Mouse (Mus musculus) embryonic facial prominence, embryonic 14.5 days (tissue): ENCODE data around the gene Gm20695. TPM values are rescaled to one million over a fixed set of nuclear protein-coding genes. Genes with fewer than 3 reads are reported as not detected.

Experiments
- ATAC-seq: fragments of 200-750 bp; cut with Nextera tagmentation; 2 replicates; pipeline ENCODE4 v1.8.0; 2017; ENCODE audit warnings: low read depth, moderate number of reproducible peaks, moderate TSS enrichment
- DNase-seq: peaks from one replicate; pipeline ENCODE4 v3.0.0-alpha.2; 2015; ENCODE audit warnings: low spot score
- H3K27ac ChIP-seq: fragments of 300-500 bp; sonication (generic); replicated peaks from 2 replicates; pipeline ENCODE4 v1.5.1; 2014; ENCODE audit warnings: low read depth, mild to moderate bottlenecking, low read length, moderate library complexity
- H3K27me3 ChIP-seq: fragments of 300-500 bp; sonication (generic); replicated peaks from 2 replicates; pipeline ENCODE4 v1.6.1; 2014; ENCODE audit warnings: low read length; ENCODE audit not compliant: control insufficient read depth, insufficient read depth
- H3K36me3 ChIP-seq: fragments of 300-500 bp; sonication (generic); 2 replicates; pipeline ENCODE4 v1.6.1; 2014; ENCODE audit warnings: low read length, mixed read lengths; ENCODE audit not compliant: control insufficient read depth, insufficient read depth
- H3K4me1 ChIP-seq: fragments of 300-500 bp; sonication (generic); 2 replicates; pipeline ENCODE4 v1.6.1; 2014; ENCODE audit warnings: antibody characterized with exemption, low read length; ENCODE audit not compliant: control insufficient read depth, insufficient read depth
- H3K4me2 ChIP-seq: fragments of 300-500 bp; sonication (generic); 2 replicates; pipeline ENCODE4 v1.6.1; 2014; ENCODE audit warnings: low read depth, mild to moderate bottlenecking, low read length, moderate library complexity, mixed read lengths
- H3K4me3 ChIP-seq: fragments of 300-500 bp; sonication (generic); 2 replicates; pipeline ENCODE4 v1.5.1; 2014; ENCODE audit warnings: low read depth, mild to moderate bottlenecking, low read length
- H3K9ac ChIP-seq: fragments of 300-500 bp; sonication (generic); 2 replicates; pipeline ENCODE4 v1.6.1; 2014; ENCODE audit warnings: low read depth, mild to moderate bottlenecking, low read length, moderate library complexity, mixed read lengths
- H3K9me3 ChIP-seq: fragments of 300-500 bp; sonication (generic); 2 replicates; pipeline ENCODE4 v1.6.1; 2016; ENCODE audit warnings: low read length; ENCODE audit not compliant: control insufficient read depth
- WGBS: fragments of 180-500 bp; shearing (Covaris S2); extraction: QIAGEN DNeasy Blood & Tissue Kit; methylation state at CpG from one replicate; pipeline ENCODE4 v1.1.7; 2014; 5-methylcytosine and 5-hydroxymethylcytosine counted together
- microRNA-seq: library from miRNA; unstranded; fragments of <30 nt; microRNA quantifications from one replicate; pipeline ENCODE4, GENCODE M21; 2016; ENCODE audit warnings: borderline number of aligned reads
- polyA plus RNA-seq: library from polyadenylated mRNA; unstranded; fragments of >200 nt; fragmentation: Nextera tagmentation; extraction: Ambion mirVana; gene quantifications from 2 replicates; pipeline ENCODE4 v1.2.1, GENCODE M21; 2014

Gm20695 gene
- polyA plus RNA-seq, 1 experiment from 2014 or later, result 3.0 TPM

DNA sequence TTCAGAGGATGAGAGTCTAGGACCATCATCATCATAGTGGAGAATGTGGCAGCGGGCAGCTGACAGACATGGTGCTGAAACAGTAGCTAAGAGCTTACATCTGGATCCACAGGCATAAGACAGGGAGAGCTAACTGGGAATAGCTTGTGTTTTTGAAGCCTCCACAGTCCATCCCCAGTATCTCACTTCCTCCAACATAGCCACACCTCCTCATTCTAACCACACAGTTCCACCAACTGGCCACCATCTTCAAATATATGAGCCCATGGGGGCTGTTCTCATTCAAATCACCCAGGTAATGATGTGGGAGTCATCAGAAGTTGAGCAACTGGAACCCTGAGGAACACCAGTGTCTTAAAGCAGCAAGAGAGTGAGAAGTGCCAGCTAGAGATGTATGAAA, 66.7 kb downstream of the Gm20695 start:
- no peak overlapping the region for H3K9ac ChIP-seq
- no peak for ATAC-seq
- no peak overlapping the region for H3K4me3 ChIP-seq
- H3K4me1 ChIP-seq, result no peaks in the 10 kb centered on the region
- no peak overlapping the region for H3K4me2 ChIP-seq
- no peaks in the 10 kb centered on the region for H3K27me3 ChIP-seq
- no peak for DNase-seq
- H3K27ac ChIP-seq, result no peak overlapping the region
- H3K36me3 ChIP-seq, result no peaks in the 10 kb centered on the region
- 93% methylated on average over 1 of the region's 1 CpGs for WGBS
- H3K9me3 ChIP-seq, result no peaks in the 10 kb centered on the region

DNA sequence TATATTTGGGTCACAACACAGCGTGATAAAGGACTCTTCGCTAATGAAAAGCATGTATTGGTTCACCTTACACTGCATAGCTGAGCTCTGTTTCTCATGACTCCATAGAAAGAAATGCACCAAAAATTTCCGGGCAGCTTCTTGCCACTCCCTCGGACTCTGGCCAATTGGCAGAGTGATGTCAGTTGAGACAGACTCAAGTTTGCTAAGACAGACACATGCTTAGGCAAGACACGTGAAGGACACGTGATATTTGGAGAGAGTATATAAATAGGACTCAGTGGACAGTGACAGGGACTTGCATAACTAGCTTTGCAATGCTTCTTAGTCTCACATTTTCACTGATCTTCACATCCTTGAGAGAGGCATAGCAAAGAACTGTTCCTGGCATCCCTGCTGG, 71.9 kb downstream of the Gm20695 start:
- no peak overlapping the region for H3K4me3 ChIP-seq
- no peaks in the 10 kb centered on the region for H3K9me3 ChIP-seq
- peak; percentile 7 for DNase-seq
- ATAC-seq, result no peak
- WGBS, result 80% methylated on average over 6 of the region's 6 CpGs
- no peaks in the 10 kb centered on the region for H3K27me3 ChIP-seq
- H3K4me1 ChIP-seq, result no peaks in the 10 kb centered on the region
- no peak overlapping the region for H3K27ac ChIP-seq
- no peak overlapping the region for H3K9ac ChIP-seq
- no peaks in the 10 kb centered on the region for H3K36me3 ChIP-seq
- H3K4me2 ChIP-seq, result no peak overlapping the region

DNA sequence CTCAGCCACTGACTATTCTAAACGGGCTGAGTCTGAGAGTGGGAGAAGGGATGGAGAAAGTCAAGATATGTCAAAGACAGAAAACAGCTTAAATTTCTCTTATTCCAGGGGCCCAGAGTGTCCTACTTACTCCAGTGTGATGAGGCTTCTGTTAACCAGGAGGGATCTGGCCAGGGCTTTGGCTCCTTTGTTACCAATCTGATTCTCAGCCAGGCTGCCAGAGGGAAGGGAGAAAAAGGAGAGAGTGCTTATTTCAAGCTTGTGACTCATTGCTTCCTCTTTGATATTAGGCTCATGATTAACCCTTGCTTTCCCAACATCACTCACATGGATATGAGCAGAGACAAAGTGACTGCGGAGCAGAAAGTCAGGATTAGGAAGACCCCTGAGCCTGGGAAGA, 74.8 kb downstream of the Gm20695 start:
- no peak for DNase-seq
- Histone ChIP-seq H3K27me3 (no peaks in the 10 kb centered on the region), H3K4me3 (no peak overlapping the region), H3K4me1 (no peaks in the 10 kb centered on the region), H3K9ac (no peak overlapping the region), H3K27ac (no peak overlapping the region), H3K9me3 (no peaks in the 10 kb centered on the region), H3K36me3 (no peaks in the 10 kb centered on the region), H3K4me2 (no peak overlapping the region)
- no peak for ATAC-seq
- 63% methylated on average over 2 of the region's 2 CpGs for WGBS

GRCm38 (mm10) chr16:3964990-3965389, 80.5 kb downstream of the Gm20695 start:
- H3K36me3 ChIP-seq, result no peaks in the 10 kb centered on the region
- no peaks in the 10 kb centered on the region for H3K27me3 ChIP-seq
- no peak overlapping the region for H3K4me2 ChIP-seq
- WGBS, result 67% methylated on average over 10 of the region's 10 CpGs
- no peak for DNase-seq
- H3K9me3 ChIP-seq, result no peaks in the 10 kb centered on the region
- no peak for ATAC-seq
- H3K4me1 ChIP-seq, result no peaks in the 10 kb centered on the region
- no peak overlapping the region for H3K4me3 ChIP-seq
- H3K9ac ChIP-seq, result no peak overlapping the region
- no peak overlapping the region for H3K27ac ChIP-seq

- Histone ChIP-seq H3K27me3 (no peaks in the 10 kb centered on the region), H3K4me1 (no peaks in the 10 kb centered on the region), H3K4me3 (no peak overlapping the region), H3K27ac (no peak overlapping the region), H3K9ac (no peak overlapping the region), H3K36me3 (no peaks in the 10 kb centered on the region), H3K4me2 (no peak overlapping the region), H3K9me3 (no peaks in the 10 kb centered on the region)
- ATAC-seq (no peak), DNase-seq (no peak)
- 69% methylated on average over 3 of the region's 3 CpGs for WGBS
Observed at GRCm38 (mm10) chr16:3965534-3965933, 81.1 kb downstream of the Gm20695 start.

Small RNA genes within 50 kb of the gene (microRNA-seq; reads per million reads assigned to microRNA genes)
- not detected for gene Gm23493

Other genes with a start within 250 kb of the Gm20695 start
- not detected in 2 replicates for gene Mefv, start 166.6 kb upstream of the Gm20695 start, polyA plus RNA-seq
- 20.5 and 24.2 TPM in 2 replicates for gene Zfp263, start 140.6 kb upstream of the Gm20695 start, polyA plus RNA-seq
- 0.60 and 0.93 TPM in 2 replicates for gene Olfr15, start 53.8 kb upstream of the Gm20695 start, polyA plus RNA-seq
- gene Zfp174, start 37.4 kb upstream of the Gm20695 start, polyA plus RNA-seq, result 0.83 and 1.2 TPM in 2 replicates
- 55.4 and 58.2 TPM in 2 replicates for gene Naa60, start 12.3 kb upstream of the Gm20695 start, polyA plus RNA-seq
- 7.2 and 8.1 TPM in 2 replicates for gene Zfp597, start 87 bp upstream of the Gm20695 start, polyA plus RNA-seq
- 7.9 and 8.1 TPM in 2 replicates for gene 1700037C18Rik, start 24.0 kb downstream of the Gm20695 start, polyA plus RNA-seq
- gene Cluap1, start 24.2 kb downstream of the Gm20695 start, polyA plus RNA-seq, result 32.0 and 32.2 TPM in 2 replicates
- gene Nlrc3, start 92.0 kb downstream of the Gm20695 start, polyA plus RNA-seq, result 0.67 and 1.1 TPM in 2 replicates
- 23.0 and 23.1 TPM in 2 replicates for gene Slx4, start 119.1 kb downstream of the Gm20695 start, polyA plus RNA-seq
- gene Dnase1, start 152.3 kb downstream of the Gm20695 start, polyA plus RNA-seq, result 4.2 and 5.1 TPM in 2 replicates
- 86.0 and 91.1 TPM in 2 replicates for gene Trap1, start 193.2 kb downstream of the Gm20695 start, polyA plus RNA-seq